Mouse (Mus musculus): Measurements from ENCODE around the gene Prlhr. TPM values are rescaled to one million over a fixed set of nuclear protein-coding genes. Genes with fewer than 3 reads are reported as not detected.

Prlhr gene
- polyA plus RNA-seq, 1 experiment from 2014 or later, result not detected

- Histone ChIP-seq H3K4me1 (replicated peaks; ENCODE audit: control insufficient read depth, insufficient read depth, low read length) (no peaks in the 10 kb centered on the region), H3K9me3 (ENCODE audit: control insufficient read depth, low read length) (no peaks in the 10 kb centered on the region), H3K4me2 (no peak overlapping the region), H3K9ac (ENCODE audit: low read depth, low read length) (no peak overlapping the region), H3K4me3 (ENCODE audit: low read depth, low read length) (no peak overlapping the region), H3K36me3 (ENCODE audit: control insufficient read depth, insufficient read depth, low read length) (no peaks in the 10 kb centered on the region), H3K27me3 (replicated peaks; ENCODE audit: control insufficient read depth, insufficient read depth, low read length) (no peaks in the 10 kb centered on the region), H3K27ac (ENCODE audit: low read depth, low read length) (no peak overlapping the region)
- WGBS, result 41% methylated on average over 2 of the region's 2 CpGs
- no peak for ATAC-seq (replicated peaks; ENCODE audit: low FRiP score)
- no peak for DNase-seq (ENCODE audit: low spot score)
These were observed 9.7 kb upstream of the Prlhr start for GRCm38 (mm10) chr19:60477788-60478187.

GRCm38 (mm10) chr19:60468846-60469245, 742 bp upstream of the Prlhr start:
- DNase-seq (ENCODE audit: low spot score) (peak; percentile 54), ATAC-seq (replicated peaks; ENCODE audit: low FRiP score) (no peak)
- H3K27me3 ChIP-seq (replicated peaks; ENCODE audit: control insufficient read depth, insufficient read depth, low read length), result peaks cover 36% of the 10 kb centered on the region
- H3K36me3 ChIP-seq (ENCODE audit: control insufficient read depth, insufficient read depth, low read length), result no peaks in the 10 kb centered on the region
- H3K9me3 ChIP-seq (ENCODE audit: control insufficient read depth, low read length), result no peaks in the 10 kb centered on the region
- no peak overlapping the region for H3K27ac ChIP-seq (ENCODE audit: low read depth, low read length)
- H3K9ac ChIP-seq (ENCODE audit: low read depth, low read length), result no peak overlapping the region
- 0 out of 2 replicates have a peak, but pooled peaks cover 3% of the 10 kb centered on the region for H3K4me1 ChIP-seq (replicated peaks; ENCODE audit: control insufficient read depth, insufficient read depth, low read length)
- H3K4me2 ChIP-seq, result no peak overlapping the region
- no peak overlapping the region for H3K4me3 ChIP-seq (ENCODE audit: low read depth, low read length)
- 1% methylated on average over 10 of the region's 10 CpGs for WGBS

GRCm38 (mm10) chr19:60467588-60468007, 506 bp downstream of the Prlhr start:
- DNase-seq (ENCODE audit: low spot score) (no peak), ATAC-seq (replicated peaks; ENCODE audit: low FRiP score) (no peak)
- Histone ChIP-seq H3K4me3 (ENCODE audit: low read depth, low read length) (peak overlapping the region; percentile 24), H3K4me2 (peak overlapping the region; percentile 53), H3K36me3 (ENCODE audit: control insufficient read depth, insufficient read depth, low read length) (no peaks in the 10 kb centered on the region), H3K27me3 (replicated peaks; ENCODE audit: control insufficient read depth, insufficient read depth, low read length) (peaks cover 36% of the 10 kb centered on the region), H3K9me3 (ENCODE audit: control insufficient read depth, low read length) (no peaks in the 10 kb centered on the region), H3K27ac (ENCODE audit: low read depth, low read length) (no peak overlapping the region), H3K4me1 (replicated peaks; ENCODE audit: control insufficient read depth, insufficient read depth, low read length) (0 out of 2 replicates have a peak, but pooled peaks cover 3% of the 10 kb centered on the region), H3K9ac (ENCODE audit: low read depth, low read length) (no peak overlapping the region)
- 17% methylated on average over 31 of the region's 31 CpGs for WGBS

GRCm38 (mm10) chr19:60466953-60467570, 1.0 kb downstream of the Prlhr start:
- peak; percentile 71 for ATAC-seq (replicated peaks; ENCODE audit: low FRiP score)

GRCm38 (mm10) chr19:60465726-60466125, 2.4 kb downstream of the Prlhr start:
- no peak for ATAC-seq (replicated peaks; ENCODE audit: low FRiP score)
- H3K4me2 ChIP-seq, result no peak overlapping the region

More at GRCm38 (mm10) chr19:60466953-60467570, 1.0 kb downstream of the Prlhr start:
- H3K9me3 ChIP-seq (ENCODE audit: control insufficient read depth, low read length), result no peaks in the 10 kb centered on the region
- H3K4me2 ChIP-seq, result peak overlapping the region; percentile 53
- H3K4me3 ChIP-seq (ENCODE audit: low read depth, low read length), result peak overlapping the region; percentile 24
- DNase-seq (ENCODE audit: low spot score), result peak; percentile 56
- WGBS, result 5% methylated on average over 41 of the region's 41 CpGs
- H3K9ac ChIP-seq (ENCODE audit: low read depth, low read length), result no peak overlapping the region
- no peak overlapping the region for H3K27ac ChIP-seq (ENCODE audit: low read depth, low read length)
- H3K27me3 ChIP-seq (replicated peaks; ENCODE audit: control insufficient read depth, insufficient read depth, low read length), result peaks cover 36% of the 10 kb centered on the region
- no peaks in the 10 kb centered on the region for H3K36me3 ChIP-seq (ENCODE audit: control insufficient read depth, insufficient read depth, low read length)
- H3K4me1 ChIP-seq (replicated peaks; ENCODE audit: control insufficient read depth, insufficient read depth, low read length), result 0 out of 2 replicates have a peak, but pooled peaks cover 3% of the 10 kb centered on the region

GRCm38 (mm10) chr19:60463896-60464295, 4.2 kb downstream of the Prlhr start:
- H3K27ac ChIP-seq (ENCODE audit: low read depth, low read length), result no peak overlapping the region
- DNase-seq (ENCODE audit: low spot score) (no peak), ATAC-seq (replicated peaks; ENCODE audit: low FRiP score) (no peak)
- no peak overlapping the region for H3K4me2 ChIP-seq
- H3K9ac ChIP-seq (ENCODE audit: low read depth, low read length), result no peak overlapping the region
- H3K4me1 ChIP-seq (replicated peaks; ENCODE audit: control insufficient read depth, insufficient read depth, low read length), result 0 out of 2 replicates have a peak, but pooled peaks cover 3% of the 10 kb centered on the region
- H3K9me3 ChIP-seq (ENCODE audit: control insufficient read depth, low read length), result no peaks in the 10 kb centered on the region
- no peak overlapping the region for H3K4me3 ChIP-seq (ENCODE audit: low read depth, low read length)
- 36% methylated on average over 3 of the region's 3 CpGs for WGBS
- H3K27me3 ChIP-seq (replicated peaks; ENCODE audit: control insufficient read depth, insufficient read depth, low read length), result peaks cover 32% of the 10 kb centered on the region
- no peaks in the 10 kb centered on the region for H3K36me3 ChIP-seq (ENCODE audit: control insufficient read depth, insufficient read depth, low read length)

More at GRCm38 (mm10) chr19:60465726-60466125, 2.4 kb downstream of the Prlhr start:
- H3K9ac ChIP-seq (ENCODE audit: low read depth, low read length), result no peak overlapping the region
- H3K4me1 ChIP-seq (replicated peaks; ENCODE audit: control insufficient read depth, insufficient read depth, low read length), result 0 out of 2 replicates have a peak, but pooled peaks cover 3% of the 10 kb centered on the region
- no peak overlapping the region for H3K27ac ChIP-seq (ENCODE audit: low read depth, low read length)
- 61% methylated on average over 2 of the region's 2 CpGs for WGBS
- DNase-seq (ENCODE audit: low spot score), result no peak
- no peaks in the 10 kb centered on the region for H3K36me3 ChIP-seq (ENCODE audit: control insufficient read depth, insufficient read depth, low read length)
- no peaks in the 10 kb centered on the region for H3K9me3 ChIP-seq (ENCODE audit: control insufficient read depth, low read length)
- H3K27me3 ChIP-seq (replicated peaks; ENCODE audit: control insufficient read depth, insufficient read depth, low read length), result peaks cover 36% of the 10 kb centered on the region
- H3K4me3 ChIP-seq (ENCODE audit: low read depth, low read length), result no peak overlapping the region

GRCm38 (mm10) chr19:60463440-60463839, 4.7 kb downstream of the Prlhr start:
- WGBS, result 81% methylated on average over 3 of the region's 3 CpGs
- Histone ChIP-seq H3K27ac (ENCODE audit: low read depth, low read length) (no peak overlapping the region), H3K9ac (ENCODE audit: low read depth, low read length) (no peak overlapping the region), H3K4me1 (replicated peaks; ENCODE audit: control insufficient read depth, insufficient read depth, low read length) (0 out of 2 replicates have a peak, but pooled peaks cover 3% of the 10 kb centered on the region), H3K4me3 (ENCODE audit: low read depth, low read length) (no peak overlapping the region), H3K4me2 (no peak overlapping the region), H3K36me3 (ENCODE audit: control insufficient read depth, insufficient read depth, low read length) (no peaks in the 10 kb centered on the region), H3K9me3 (ENCODE audit: control insufficient read depth, low read length) (no peaks in the 10 kb centered on the region), H3K27me3 (replicated peaks; ENCODE audit: control insufficient read depth, insufficient read depth, low read length) (peaks cover 28% of the 10 kb centered on the region)
- no peak for DNase-seq (ENCODE audit: low spot score)
- ATAC-seq (replicated peaks; ENCODE audit: low FRiP score), result no peak

GRCm38 (mm10) chr19:60461476-60461875, 6.6 kb downstream of the Prlhr start:
- Histone ChIP-seq H3K27me3 (replicated peaks; ENCODE audit: control insufficient read depth, insufficient read depth, low read length) (peaks cover 9% of the 10 kb centered on the region), H3K36me3 (ENCODE audit: control insufficient read depth, insufficient read depth, low read length) (no peaks in the 10 kb centered on the region), H3K9ac (ENCODE audit: low read depth, low read length) (no peak overlapping the region), H3K4me2 (no peak overlapping the region), H3K4me1 (replicated peaks; ENCODE audit: control insufficient read depth, insufficient read depth, low read length) (no peaks in the 10 kb centered on the region), H3K9me3 (ENCODE audit: control insufficient read depth, low read length) (no peaks in the 10 kb centered on the region), H3K27ac (ENCODE audit: low read depth, low read length) (no peak overlapping the region), H3K4me3 (ENCODE audit: low read depth, low read length) (no peak overlapping the region)
- WGBS, result 65% methylated on average over 2 of the region's 2 CpGs
- no peak for DNase-seq (ENCODE audit: low spot score)
- ATAC-seq (replicated peaks; ENCODE audit: low FRiP score), result no peak

- ATAC-seq (replicated peaks; ENCODE audit: low FRiP score), result no peak
- no peaks in the 10 kb centered on the region for H3K27me3 ChIP-seq (replicated peaks; ENCODE audit: control insufficient read depth, insufficient read depth, low read length)
- no peaks in the 10 kb centered on the region for H3K9me3 ChIP-seq (ENCODE audit: control insufficient read depth, low read length)
- H3K9ac ChIP-seq (ENCODE audit: low read depth, low read length), result no peak overlapping the region
- H3K4me1 ChIP-seq (replicated peaks; ENCODE audit: control insufficient read depth, insufficient read depth, low read length), result no peaks in the 10 kb centered on the region
- WGBS, result 64% methylated on average over 3 of the region's 3 CpGs
- no peaks in the 10 kb centered on the region for H3K36me3 ChIP-seq (ENCODE audit: control insufficient read depth, insufficient read depth, low read length)
- no peak overlapping the region for H3K4me3 ChIP-seq (ENCODE audit: low read depth, low read length)
- no peak overlapping the region for H3K4me2 ChIP-seq
- no peak for DNase-seq (ENCODE audit: low spot score)
- no peak overlapping the region for H3K27ac ChIP-seq (ENCODE audit: low read depth, low read length)
These were observed 8.4 kb downstream of the Prlhr start for GRCm38 (mm10) chr19:60459680-60460079.

Data from liver, embryonic 11.5 days (tissue).